Mouse (Mus musculus) testis, adult 2 months (tissue): ENCODE results near the gene Fpgt. TPM values are rescaled to one million over a fixed set of nuclear protein-coding genes. Genes with fewer than 3 reads are reported as not detected.

Experiments used
- H3K27ac ChIP-seq: fragments of 200-500 bp; 2 replicates; pipeline ENCODE4 v1.5.1; 2012; ENCODE audit warnings: low read depth, low read length; ENCODE audit not compliant: control insufficient read depth, insufficient read depth
- H3K27me3 ChIP-seq: fragments of 200-500 bp; 2 replicates; pipeline ENCODE4 v1.6.1; 2012; ENCODE audit warnings: mild to moderate bottlenecking, low read length, moderate library complexity; ENCODE audit not compliant: control insufficient read depth, insufficient read depth
- H3K36me3 ChIP-seq: fragments of 200-500 bp; 2 replicates; pipeline ENCODE4 v1.6.1; 2012; ENCODE audit warnings: mild to moderate bottlenecking, low read length; ENCODE audit not compliant: control insufficient read depth, insufficient read depth
- H3K4me1 ChIP-seq: fragments of 200-500 bp; 2 replicates; pipeline ENCODE4 v1.6.1; 2012; ENCODE audit warnings: low read length; ENCODE audit not compliant: control insufficient read depth, insufficient read depth
- H3K4me3 ChIP-seq: fragments of 200-500 bp; 2 replicates; pipeline ENCODE4 v1.5.1; 2012; ENCODE audit warnings: low read depth, mild to moderate bottlenecking, low read length, moderate library complexity, mixed read lengths; ENCODE audit not compliant: control insufficient read depth
- CTCF ChIP-seq: fragments of 200-500 bp; IDR thresholded peaks from 2 replicates; pipeline ENCODE4 v1.5.1; 2012; ENCODE audit warnings: low read depth, mild to moderate bottlenecking, inconsistent platforms, low read length, moderate library complexity; ENCODE audit not compliant: control insufficient read depth, insufficient read depth, insufficient replicate concordance
- POLR2A ChIP-seq: fragments of 200-500 bp; IDR thresholded peaks from 2 replicates; pipeline ENCODE4 v1.6.1; 2012; ENCODE audit warnings: low read depth, mild to moderate bottlenecking, inconsistent platforms, low read length, moderate library complexity; ENCODE audit not compliant: control insufficient read depth
- polyA plus RNA-seq: library from polyadenylated mRNA; depleted of rRNA; stranded (reverse); fragments of >200 nt; gene quantifications from 2 replicates; pipeline ENCODE4 v1.2.3, GENCODE M21; 2012; rRNA removed

Gene Fpgt
- polyA plus RNA-seq, 1 experiment = 12.5 TPM

GRCm38 (mm10) chr3:155039012-155039836, 54.0 kb downstream of the Fpgt start:
- no peak for TF ChIP-seq CTCF
- TF ChIP-seq POLR2A = no peak
- no peaks in the 10 kb centered on the region for H3K27me3 ChIP-seq
- no peak overlapping the region for H3K4me3 ChIP-seq
- H3K27ac ChIP-seq = no peak overlapping the region
- no peaks in the 10 kb centered on the region for H3K36me3 ChIP-seq
- no peaks in the 10 kb centered on the region for H3K4me1 ChIP-seq

Other genes starting within 250 kb of the Fpgt start
- gene Tnni3k, start 38.0 kb downstream of the Fpgt start, polyA plus RNA-seq = not detected in 2 replicates
- 43.6 and 51.5 TPM in 2 replicates for gene Lrriq3, start within 50 bp of the Fpgt start, polyA plus RNA-seq